13 mouse cellular contexts compared by ENCODE assay signal in the genomic region with DNA sequence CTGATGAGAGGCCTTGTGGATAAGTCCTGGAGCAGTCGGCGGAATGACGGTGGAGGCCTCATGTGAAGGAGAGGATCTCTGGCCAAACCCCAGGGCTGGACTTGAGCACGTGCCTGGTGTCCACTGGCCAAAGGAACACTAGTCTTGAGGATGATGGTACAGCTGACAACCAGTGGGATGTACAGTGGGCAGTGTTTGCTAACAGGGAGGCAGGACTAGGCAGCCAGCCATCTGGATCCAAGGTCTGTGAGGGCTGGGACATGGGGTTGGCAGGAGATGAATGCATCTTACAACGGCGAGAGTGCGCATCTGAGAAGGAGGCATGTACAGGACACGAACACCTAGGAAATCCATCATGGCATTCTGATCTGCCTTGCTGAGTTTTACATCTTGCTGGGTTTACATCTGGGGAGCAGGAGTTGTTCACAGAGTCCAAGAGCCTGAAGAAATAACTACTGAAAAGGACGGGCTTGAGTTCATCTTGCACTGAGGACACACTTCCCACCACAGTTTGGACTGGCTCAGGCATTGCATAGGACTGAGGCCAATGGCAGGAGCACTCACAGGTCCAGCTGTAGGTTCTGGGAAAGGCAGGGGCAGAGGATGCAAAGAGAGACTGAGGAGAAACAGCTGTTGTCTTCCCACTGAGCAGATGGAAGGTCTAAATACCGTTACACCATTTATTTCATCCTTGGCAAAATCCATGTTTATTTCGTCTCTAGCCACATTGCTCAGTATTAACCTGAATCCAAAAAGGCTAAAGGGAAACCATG. TPM values are rescaled to one million over a fixed set of nuclear protein-coding genes. Genes with fewer than 3 reads are reported as not detected.
DNase-seq lines count a peak whose midpoint lies in the region; ATAC-seq and TF ChIP-seq lines count a peak whose summit lies in the region.
"Had no signal": no experiment of that assay in that cellular context is flagged by ENCODE, and none has a peak within 500 bp of the region (broad histone marks: within the 10 kb centered on the region; RNA-seq: fewer than 3 reads in every experiment).

No protein-coding gene starts in this region.

- H3K4me3 ChIP-seq in heart, adult 2 months, result no peak overlapping the region
- H3K4me3 ChIP-seq in embryonic facial prominence, embryonic 15.5 days (replicated peaks), result no peak overlapping the region
- no peak overlapping the region for H3K4me3 ChIP-seq in lung, postnatal 0 days (ENCODE audit: low read depth, low read length)
- H3K4me3 ChIP-seq in forebrain, embryonic 13.5 days, result no peak overlapping the region
- H3K4me3 ChIP-seq: hindbrain, embryonic 15.5 days; liver, embryonic 15.5 days; midbrain, embryonic 15.5 days had no signal

- no peak overlapping the region for H3K9ac ChIP-seq in heart, adult 2 months (ENCODE audit: low read depth, low read length)
- H3K9ac ChIP-seq in embryonic facial prominence, embryonic 15.5 days, result no peak overlapping the region
- no peak overlapping the region for H3K9ac ChIP-seq in lung, postnatal 0 days (replicated peaks; ENCODE audit: low read depth)
- no peak overlapping the region for H3K9ac ChIP-seq in forebrain, embryonic 13.5 days
- H3K9ac ChIP-seq: hindbrain, embryonic 15.5 days; liver, embryonic 15.5 days; midbrain, embryonic 15.5 days had no signal

- no peak for TF ChIP-seq CTCF in heart, adult 2 months (IDR thresholded peaks at IDR 0.05)
- TF ChIP-seq CTCF in lung, postnatal 0 days (IDR thresholded peaks at IDR 0.05), result no peak

- peaks cover 7% of the 10 kb centered on the region for H3K4me1 ChIP-seq in heart, adult 2 months (ENCODE audit: control insufficient read depth, insufficient read depth, low read length)
- 0 out of 2 replicates have a peak, but pooled peaks cover 5% of the 10 kb centered on the region for H3K4me1 ChIP-seq in embryonic facial prominence, embryonic 15.5 days
- H3K4me1 ChIP-seq in lung, postnatal 0 days (ENCODE audit: insufficient read depth, low read depth, low read length), result no peaks in the 10 kb centered on the region
- H3K4me1 ChIP-seq in forebrain, embryonic 13.5 days, result no peaks in the 10 kb centered on the region
- H3K4me1 ChIP-seq: hindbrain, embryonic 15.5 days; liver, embryonic 15.5 days; midbrain, embryonic 15.5 days had no signal

- peak; percentile 59 for ATAC-seq in embryonic facial prominence, embryonic 15.5 days (ENCODE audit: insufficient number of reproducible peaks, low FRiP score, low TSS enrichment, low read depth)
- peak; percentile 86 for ATAC-seq in lung, postnatal 0 days
- no peak for ATAC-seq in forebrain, embryonic 13.5 days
- ATAC-seq: midbrain, embryonic 15.5 days had no signal

- TF ChIP-seq POLR2A in heart, adult 2 months (IDR thresholded peaks at IDR 0.05; ENCODE audit: insufficient read depth, low read depth, low read length), result no peak

- TF ChIP-seq EP300 in heart, adult 2 months (IDR thresholded peaks at IDR 0.05; ENCODE audit: insufficient read depth, low read depth, low read length), result no peak
- TF ChIP-seq EP300 in lung, postnatal 0 days (IDR thresholded peaks at IDR 0.05), result no peak

- 68% methylated on average over 11 of the region's 11 CpGs for WGBS in heart, adult 2 months
- 73% methylated on average over 11 of the region's 11 CpGs for WGBS in embryonic facial prominence, embryonic 15.5 days
- 65% methylated on average over 11 of the region's 11 CpGs for WGBS in lung, postnatal 0 days
- WGBS in forebrain, embryonic 13.5 days, result 91% methylated on average over 11 of the region's 11 CpGs

- H3K4me2 ChIP-seq in embryonic facial prominence, embryonic 15.5 days (replicated peaks), result no peak overlapping the region
- H3K4me2 ChIP-seq in lung, postnatal 0 days (replicated peaks; ENCODE audit: low read depth, low read length), result no peak overlapping the region
- H3K4me2 ChIP-seq in forebrain, embryonic 13.5 days, result no peak overlapping the region
- H3K4me2 ChIP-seq: hindbrain, embryonic 15.5 days; liver, embryonic 15.5 days; midbrain, embryonic 15.5 days had no signal

- H3K36me3 ChIP-seq in heart, adult 2 months (ENCODE audit: control insufficient read depth, insufficient read depth, low read length), result peaks cover under 1% of the 10 kb centered on the region; the same call in 1 of the 2 replicates
- no peaks in the 10 kb centered on the region for H3K36me3 ChIP-seq in embryonic facial prominence, embryonic 15.5 days
- no peaks in the 10 kb centered on the region for H3K36me3 ChIP-seq in lung, postnatal 0 days (ENCODE audit: insufficient read depth, low read length)
- no peaks in the 10 kb centered on the region for H3K36me3 ChIP-seq in forebrain, embryonic 13.5 days (ENCODE audit: poor library complexity, severe bottlenecking)
- H3K36me3 ChIP-seq: hindbrain, embryonic 15.5 days; liver, embryonic 15.5 days; midbrain, embryonic 15.5 days had no signal

- peak in 1 of 2 experiments; percentile 49 for DNase-seq in heart, adult 2 months
- DNase-seq in heart, postnatal 25 days (ENCODE audit: low spot score), result no peak
- peak; percentile 79 for DNase-seq in adrenal gland, postnatal 10 days
- DNase-seq in lung, postnatal 0 days (ENCODE audit: low spot score), result peak; percentile 80
- DNase-seq in urinary bladder, postnatal 10 days (ENCODE audit: low spot score), result no peak
- DNase-seq in right cerebral cortex, adult 2 months (ENCODE audit: low spot score in 2 of 2), result no peak
- DNase-seq: thymus, postnatal 36 days had no signal

- H3K9me3 ChIP-seq in embryonic facial prominence, embryonic 15.5 days (replicated peaks), result no peaks in the 10 kb centered on the region
- no peaks in the 10 kb centered on the region for H3K9me3 ChIP-seq in lung, postnatal 0 days (ENCODE audit: low read length)
- no peaks in the 10 kb centered on the region for H3K9me3 ChIP-seq in forebrain, embryonic 13.5 days (replicated peaks)
- H3K9me3 ChIP-seq: hindbrain, embryonic 15.5 days; liver, embryonic 15.5 days; midbrain, embryonic 15.5 days had no signal

- H3K27ac ChIP-seq in heart, adult 2 months, result peak overlapping the region; percentile 33; the same call in 1 of the 2 replicates
- no peak overlapping the region for H3K27ac ChIP-seq in embryonic facial prominence, embryonic 15.5 days (replicated peaks)
- peak overlapping the region; percentile 51; the same call in 1 of the 2 replicates for H3K27ac ChIP-seq in lung, postnatal 0 days (ENCODE audit: low read length)
- H3K27ac ChIP-seq in forebrain, embryonic 13.5 days, result no peak overlapping the region
- H3K27ac ChIP-seq: hindbrain, embryonic 15.5 days; liver, embryonic 15.5 days; midbrain, embryonic 15.5 days had no signal

- no peaks in the 10 kb centered on the region for H3K27me3 ChIP-seq in heart, adult 2 months (ENCODE audit: control insufficient read depth, insufficient read depth, low read length)
- no peaks in the 10 kb centered on the region for H3K27me3 ChIP-seq in embryonic facial prominence, embryonic 15.5 days
- H3K27me3 ChIP-seq in lung, postnatal 0 days (replicated peaks; ENCODE audit: insufficient read depth, low read length), result no peaks in the 10 kb centered on the region
- H3K27me3 ChIP-seq in forebrain, embryonic 13.5 days, result no peaks in the 10 kb centered on the region
- H3K27me3 ChIP-seq: hindbrain, embryonic 15.5 days; liver, embryonic 15.5 days; midbrain, embryonic 15.5 days had no signal

- H3K79me2 ChIP-seq in heart, adult 2 months (replicated peaks; ENCODE audit: control insufficient read depth, insufficient read depth, low read length), result no peaks in the 10 kb centered on the region; the same call in 1 of the 2 replicates

- intact Hi-C loops in heart, adult 2 months (cut with DNase I), result no loop called here
- intact Hi-C loops in heart, postnatal 25 days (cut with DNase I), result no loop called here

RNA-seq across cellular contexts. Expression of a gene that starts 32.9 kb away (rescaled TPM):
- total RNA-seq in heart, adult 2 months (2021), result 10 to 100 TPM; 33.7 to 35.2 TPM
- 3.3 and 7.6 TPM in 2 replicates for polyA plus RNA-seq in heart, adult 2 months (2012; rRNA removed)
- 10 to 100 TPM; 37.4 to 44.3 TPM for total RNA-seq in heart, postnatal 25 days (2021)
- 10 to 100 TPM; 41.1 to 45.9 TPM for total RNA-seq in adrenal gland, postnatal 10 days (2021)
- 24.8 and 27.6 TPM in 2 replicates for polyA plus RNA-seq in embryonic facial prominence, embryonic 15.5 days (2015; fragmentation: Nextera tagmentation; extraction: Ambion mirVana)
- polyA plus RNA-seq in lung, postnatal 0 days (2015; fragmentation: Nextera tagmentation; extraction: Ambion mirVana), result 60.5 and 68.6 TPM in 2 replicates
- polyA plus RNA-seq in forebrain, embryonic 13.5 days (2015; fragmentation: Nextera tagmentation; extraction: Ambion mirVana), result 4.5 and 4.7 TPM in 2 replicates
- total RNA-seq: neutrophil, adult 5-6 weeks had no signal

Comparison
In these comparisons a context has a peak if more than half of its experiments do, and no peak if none do; other contexts are left out.
1. DNase-seq: peak in adrenal gland, postnatal 10 days (single experiment) and lung, postnatal 0 days (single experiment); none in heart, postnatal 25 days (single experiment), urinary bladder, postnatal 10 days (single experiment) and right cerebral cortex, adult 2 months (0 of 2).
2. H3K27ac ChIP-seq: peak in heart, adult 2 months (single experiment) and lung, postnatal 0 days (single experiment); none in embryonic facial prominence, embryonic 15.5 days (single experiment) and forebrain, embryonic 13.5 days (single experiment).